Comparison of ENCODE assay signal across 10 mouse cellular contexts in the genomic region with DNA sequence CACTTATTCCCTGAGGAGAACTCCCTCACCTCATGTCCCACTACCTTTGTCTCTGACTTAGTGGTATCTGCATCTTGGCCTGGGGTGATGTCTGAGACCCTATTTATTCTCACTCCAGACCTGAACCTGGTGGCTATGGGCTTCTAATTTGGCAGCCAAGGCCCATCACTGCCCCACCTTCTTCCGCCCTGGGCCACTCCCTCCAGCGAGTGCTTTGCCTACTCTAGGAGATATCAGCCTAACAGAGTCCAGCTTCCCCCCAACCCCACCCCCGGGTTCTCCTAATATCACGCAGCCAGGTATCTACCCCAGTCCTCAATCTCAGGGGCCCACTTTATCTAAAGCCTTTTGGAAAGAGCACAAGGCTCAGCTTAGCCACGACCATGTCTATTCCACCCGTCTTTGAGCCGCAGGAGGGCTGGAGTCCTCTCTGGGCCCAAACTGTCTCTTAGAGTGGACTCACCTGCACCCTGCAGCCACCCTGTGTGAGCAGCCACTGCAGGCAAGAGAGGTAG. TPM values are rescaled to one million over a fixed set of nuclear protein-coding genes. Genes with fewer than 3 reads are reported as not detected.
DNase-seq lines count a peak whose midpoint lies in the region; ATAC-seq lines count a peak whose summit lies in the region.
"Had no signal": no experiment of that assay in that cellular context is flagged by ENCODE, and none has a peak within 500 bp of the region (broad histone marks: within the 10 kb centered on the region; RNA-seq: fewer than 3 reads in every experiment).

No protein-coding gene starts in this region.

- peaks cover 16% of the 10 kb centered on the region for H3K4me1 ChIP-seq in kidney, embryonic 14.5 days (ENCODE audit: control insufficient read depth, insufficient read depth, low read length)
- peaks cover 13% of the 10 kb centered on the region; the same call in 1 of the 2 replicates for H3K4me1 ChIP-seq in embryonic facial prominence, embryonic 12.5 days
- H3K4me1 ChIP-seq in intestine, embryonic 14.5 days (replicated peaks; ENCODE audit: control insufficient read depth, insufficient read depth, low read length) = 0 out of 2 replicates have a peak, but pooled peaks cover 3% of the 10 kb centered on the region
- peaks cover 7% of the 10 kb centered on the region; the same call in 1 of the 2 replicates for H3K4me1 ChIP-seq in midbrain, embryonic 16.5 days (ENCODE audit: control insufficient read depth, insufficient read depth, low read length)

- no peak for DNase-seq in kidney, postnatal 25 days
- DNase-seq in intestine, embryonic 14.5 days (ENCODE audit: low spot score) = no peak
- no peak for DNase-seq in adrenal gland, postnatal 4 days (ENCODE audit: low spot score in 2 of 2)
- no peak for DNase-seq in adrenal gland, postnatal 36 days
- no peak for DNase-seq in left cerebral cortex, postnatal 10 days (ENCODE audit: extremely low spot score in 1 of 2, low spot score in 2 of 2)
- DNase-seq: cerebellum, adult 9-10 months had no signal

- H3K4me3 ChIP-seq in kidney, embryonic 14.5 days (ENCODE audit: low read length) = peak overlapping the region; percentile 47
- H3K4me3 ChIP-seq in embryonic facial prominence, embryonic 12.5 days = peak overlapping the region; percentile 38
- H3K4me3 ChIP-seq in intestine, embryonic 14.5 days (ENCODE audit: low read depth, low read length) = peak overlapping the region; percentile 33
- H3K4me3 ChIP-seq in midbrain, embryonic 16.5 days (ENCODE audit: low read depth, low read length) = peak overlapping the region; percentile 14; the same call in 1 of the 2 replicates

- H3K9me3 ChIP-seq in kidney, embryonic 14.5 days (ENCODE audit: control insufficient read depth, low read length) = no peaks in the 10 kb centered on the region
- H3K9me3 ChIP-seq in embryonic facial prominence, embryonic 12.5 days = no peaks in the 10 kb centered on the region
- no peaks in the 10 kb centered on the region for H3K9me3 ChIP-seq in intestine, embryonic 14.5 days (ENCODE audit: control insufficient read depth, low read length)
- H3K9me3 ChIP-seq in midbrain, embryonic 16.5 days (replicated peaks; ENCODE audit: control insufficient read depth, low read length, poor library complexity, severe bottlenecking) = no peaks in the 10 kb centered on the region

- H3K4me2 ChIP-seq in kidney, embryonic 14.5 days (replicated peaks; ENCODE audit: low read depth, low read length) = peak overlapping the region; percentile 85
- peak overlapping the region; percentile 59 for H3K4me2 ChIP-seq in embryonic facial prominence, embryonic 12.5 days (replicated peaks)
- H3K4me2 ChIP-seq in intestine, embryonic 14.5 days (ENCODE audit: low read length) = peak overlapping the region; percentile 59
- H3K4me2 ChIP-seq in midbrain, embryonic 16.5 days (ENCODE audit: low read length) = peak overlapping the region; percentile 33

- H3K27me3 ChIP-seq in kidney, embryonic 14.5 days (ENCODE audit: control insufficient read depth, insufficient read depth, low read length) = peaks cover 19% of the 10 kb centered on the region; the same call in 1 of the 2 replicates
- H3K27me3 ChIP-seq in embryonic facial prominence, embryonic 12.5 days = peaks cover 69% of the 10 kb centered on the region
- H3K27me3 ChIP-seq in intestine, embryonic 14.5 days (replicated peaks; ENCODE audit: control insufficient read depth, insufficient read depth, low read length) = peaks cover 52% of the 10 kb centered on the region
- H3K27me3 ChIP-seq in midbrain, embryonic 16.5 days (ENCODE audit: control insufficient read depth, insufficient read depth, low read depth, low read length) = peaks cover 40% of the 10 kb centered on the region

- 17% methylated on average over 7 of the region's 7 CpGs for WGBS in kidney, embryonic 14.5 days
- 16% methylated on average over 7 of the region's 7 CpGs for WGBS in embryonic facial prominence, embryonic 12.5 days
- WGBS in intestine, embryonic 14.5 days = 17% methylated on average over 7 of the region's 7 CpGs
- 18% methylated on average over 7 of the region's 7 CpGs for WGBS in midbrain, embryonic 16.5 days

- ATAC-seq in kidney, embryonic 14.5 days (ENCODE audit: low FRiP score, low TSS enrichment) = no peak; the same call in 1 of the 2 replicates
- no peak for ATAC-seq in embryonic facial prominence, embryonic 12.5 days (ENCODE audit: insufficient number of reproducible peaks, insufficient read depth, low FRiP score, low TSS enrichment)
- ATAC-seq in intestine, embryonic 14.5 days (replicated peaks; ENCODE audit: low FRiP score, low TSS enrichment, low read depth) = no peak
- ATAC-seq in midbrain, embryonic 16.5 days = peak; percentile 39; the same call in 1 of the 2 replicates

- H3K27ac ChIP-seq in kidney, embryonic 14.5 days (ENCODE audit: low read depth, low read length) = no peak overlapping the region
- no peak overlapping the region for H3K27ac ChIP-seq in embryonic facial prominence, embryonic 12.5 days
- H3K27ac ChIP-seq in intestine, embryonic 14.5 days (ENCODE audit: low read depth) = no peak overlapping the region
- H3K27ac ChIP-seq in midbrain, embryonic 16.5 days (ENCODE audit: low read length) = no peak overlapping the region

- H3K36me3 ChIP-seq in kidney, embryonic 14.5 days (ENCODE audit: control insufficient read depth, insufficient read depth, low read length) = no peaks in the 10 kb centered on the region
- H3K36me3 ChIP-seq in embryonic facial prominence, embryonic 12.5 days = no peaks in the 10 kb centered on the region
- no peaks in the 10 kb centered on the region for H3K36me3 ChIP-seq in intestine, embryonic 14.5 days (ENCODE audit: control insufficient read depth, insufficient read depth, low read length)
- no peaks in the 10 kb centered on the region for H3K36me3 ChIP-seq in midbrain, embryonic 16.5 days (ENCODE audit: control insufficient read depth, insufficient read depth, low read length)

- H3K9ac ChIP-seq in kidney, embryonic 14.5 days (ENCODE audit: low read depth, low read length) = peak overlapping the region; percentile 51; the same call in 1 of the 2 replicates
- H3K9ac ChIP-seq in embryonic facial prominence, embryonic 12.5 days = no peak overlapping the region
- no peak overlapping the region for H3K9ac ChIP-seq in intestine, embryonic 14.5 days (ENCODE audit: low read length)
- no peak overlapping the region for H3K9ac ChIP-seq in midbrain, embryonic 16.5 days (ENCODE audit: low read depth, low read length)

- intact Hi-C loops in left cerebral cortex, postnatal 10 days (cut with DNase I) = no loop called here

RNA-seq across cellular contexts. Expression of a gene that starts 0.7 kb away (rescaled TPM):
- 36.1 and 36.3 TPM in 2 replicates for polyA plus RNA-seq in kidney, embryonic 14.5 days (2014; fragmentation: Nextera tagmentation; extraction: Ambion mirVana)
- 6.4 and 6.6 TPM in 2 replicates for polyA plus RNA-seq in embryonic facial prominence, embryonic 12.5 days (2016; fragmentation: Nextera tagmentation; extraction: Ambion mirVana)
- polyA plus RNA-seq in intestine, embryonic 14.5 days (2014; fragmentation: Nextera tagmentation; extraction: Ambion mirVana) = 22.8 and 24.2 TPM in 2 replicates
- 0.14 and 0.25 TPM in 2 replicates for polyA plus RNA-seq in midbrain, embryonic 16.5 days (2015; fragmentation: Nextera tagmentation; extraction: Ambion mirVana)
- 1 to 10 TPM; 1.0 to 5.1 TPM for total RNA-seq in adrenal gland, postnatal 4 days (2021)
- total RNA-seq in adrenal gland, postnatal 36 days (2021) = 1 to 10 TPM; 1.2 to 1.5 TPM
- total RNA-seq in left cerebral cortex, postnatal 10 days (2021) = under 1 TPM; 0.32 to 0.41 TPM

RNA-seq across cellular contexts. Expression of a gene that starts 7.2 kb away (rescaled TPM):
- not detected in 2 replicates for polyA plus RNA-seq in kidney, embryonic 14.5 days (2014; fragmentation: Nextera tagmentation; extraction: Ambion mirVana)
- 0.09 TPM in 1 of 2 replicates, not detected in the other for polyA plus RNA-seq in embryonic facial prominence, embryonic 12.5 days (2016; fragmentation: Nextera tagmentation; extraction: Ambion mirVana)
- not detected in 2 replicates for polyA plus RNA-seq in intestine, embryonic 14.5 days (2014; fragmentation: Nextera tagmentation; extraction: Ambion mirVana)
- not detected in 2 replicates for polyA plus RNA-seq in midbrain, embryonic 16.5 days (2015; fragmentation: Nextera tagmentation; extraction: Ambion mirVana)
- total RNA-seq in adrenal gland, postnatal 4 days (2021) = not detected
- total RNA-seq in adrenal gland, postnatal 36 days (2021) = not detected
- total RNA-seq in left cerebral cortex, postnatal 10 days (2021) = not detected
- total RNA-seq: layer of hippocampus, adult 8-10 months had no signal

RNA-seq across cellular contexts. Expression of a gene that starts 26.4 kb away (rescaled TPM):
- 46.6 and 64.4 TPM in 2 replicates for polyA plus RNA-seq in kidney, embryonic 14.5 days (2014; fragmentation: Nextera tagmentation; extraction: Ambion mirVana)
- 57.9 and 69.8 TPM in 2 replicates for polyA plus RNA-seq in embryonic facial prominence, embryonic 12.5 days (2016; fragmentation: Nextera tagmentation; extraction: Ambion mirVana)
- 61.5 and 69.7 TPM in 2 replicates for polyA plus RNA-seq in intestine, embryonic 14.5 days (2014; fragmentation: Nextera tagmentation; extraction: Ambion mirVana)
- polyA plus RNA-seq in midbrain, embryonic 16.5 days (2015; fragmentation: Nextera tagmentation; extraction: Ambion mirVana) = 437 and 480 TPM in 2 replicates
- total RNA-seq in adrenal gland, postnatal 4 days (2021) = 10 to 100 TPM; 39.1 to 44.4 TPM
- 10 to 100 TPM; 37.1 to 53.6 TPM for total RNA-seq in adrenal gland, postnatal 36 days (2021)
- 100 to 1,000 TPM; 415 to 420 TPM for total RNA-seq in left cerebral cortex, postnatal 10 days (2021)

RNA-seq across cellular contexts. Expression of a gene that starts 35.8 kb away (rescaled TPM):
- 0.57 and 1.9 TPM in 2 replicates for polyA plus RNA-seq in kidney, embryonic 14.5 days (2014; fragmentation: Nextera tagmentation; extraction: Ambion mirVana)
- polyA plus RNA-seq in embryonic facial prominence, embryonic 12.5 days (2016; fragmentation: Nextera tagmentation; extraction: Ambion mirVana) = 1.1 and 2.1 TPM in 2 replicates
- 0.97 and 0.98 TPM in 2 replicates for polyA plus RNA-seq in intestine, embryonic 14.5 days (2014; fragmentation: Nextera tagmentation; extraction: Ambion mirVana)
- 0.37 and 0.83 TPM in 2 replicates for polyA plus RNA-seq in midbrain, embryonic 16.5 days (2015; fragmentation: Nextera tagmentation; extraction: Ambion mirVana)
- total RNA-seq in adrenal gland, postnatal 4 days (2021) = 1 to 10 TPM; 1.2 to 1.4 TPM
- total RNA-seq in adrenal gland, postnatal 36 days (2021) = 1 to 10 TPM; 1.7 to 3.0 TPM
- 1 to 10 TPM; 3.9 to 4.7 TPM for total RNA-seq in left cerebral cortex, postnatal 10 days (2021)

Comparison
In these comparisons a context has a peak if more than half of its experiments do, and no peak if none do; other contexts are left out.
1. H3K4me2 ChIP-seq: peak in every context shown above with its lines; median percentile 85 in kidney, embryonic 14.5 days; 59 in embryonic facial prominence, embryonic 12.5 days; 59 in intestine, embryonic 14.5 days; 33 in midbrain, embryonic 16.5 days.